Mouse (Mus musculus) left cerebral cortex, adult 8-10 months (tissue): Measurements from ENCODE around the gene Klrd1. TPM values are rescaled to one million over a fixed set of nuclear protein-coding genes. Genes with fewer than 3 reads are reported as not detected.
"Not testable (repeated sequence)": the region's sequence is repeated elsewhere in the genome, so short reads cannot be mapped to it uniquely, and the experiment has no call there.

Experiments
- DNase-seq, 2 experiments: peaks; one replicate each; pipeline ENCODE4 v3.0.0; 2022; ENCODE audit warnings: low spot score in 2 of 2
- total RNA-seq, 4 experiments: library from RNA; stranded (reverse); gene quantifications; 2 replicates each; pipeline ENCODE4 v1.2.4; 2022

Gene Klrd1
- not detected for total RNA-seq

DNA sequence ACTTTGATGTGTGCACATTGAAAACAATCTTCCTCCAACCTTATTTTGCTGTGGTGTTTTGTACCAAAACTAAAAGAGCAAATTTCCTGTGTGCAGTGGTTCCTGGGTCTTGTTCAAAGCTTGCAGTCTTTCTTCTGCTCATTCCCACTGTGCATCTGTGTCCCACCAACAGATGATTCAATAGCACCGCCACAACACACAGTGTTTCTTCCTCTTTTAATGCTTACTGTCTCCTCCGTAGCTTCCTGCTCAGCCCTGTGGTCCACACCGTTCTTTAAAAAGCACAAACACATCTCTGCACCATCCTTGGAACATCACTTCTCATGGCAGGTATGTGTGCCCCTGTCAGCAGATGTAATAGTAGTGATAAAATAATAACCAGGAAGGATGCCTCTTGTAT is at the start of gene Klrd1:
Klrd1 (plus strand) TSS at position 275 of the 400 bp plus-strand sequence.
- DNase-seq = no peak

DNA sequence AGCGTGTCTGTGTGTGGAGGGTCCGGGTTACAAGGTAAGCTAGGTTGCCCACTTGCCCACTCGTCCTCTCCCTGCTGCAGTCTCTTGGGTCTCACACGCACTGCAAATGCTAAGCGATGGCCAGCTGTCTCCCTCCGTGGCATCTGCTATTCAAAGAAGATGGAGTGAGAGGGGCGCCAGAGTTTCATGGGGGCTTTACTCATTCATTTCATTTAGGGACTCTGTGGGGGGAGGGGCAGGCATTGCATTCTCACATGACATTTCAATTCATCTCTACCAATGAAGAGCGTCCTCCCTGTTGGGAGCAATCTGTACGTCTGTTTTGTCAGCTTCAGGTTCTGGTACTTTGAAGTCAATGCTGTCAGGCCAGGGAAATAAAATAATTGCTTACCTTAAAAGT is 49.7 kb upstream of the Klrd1 start:
- DNase-seq = no peak

DNA sequence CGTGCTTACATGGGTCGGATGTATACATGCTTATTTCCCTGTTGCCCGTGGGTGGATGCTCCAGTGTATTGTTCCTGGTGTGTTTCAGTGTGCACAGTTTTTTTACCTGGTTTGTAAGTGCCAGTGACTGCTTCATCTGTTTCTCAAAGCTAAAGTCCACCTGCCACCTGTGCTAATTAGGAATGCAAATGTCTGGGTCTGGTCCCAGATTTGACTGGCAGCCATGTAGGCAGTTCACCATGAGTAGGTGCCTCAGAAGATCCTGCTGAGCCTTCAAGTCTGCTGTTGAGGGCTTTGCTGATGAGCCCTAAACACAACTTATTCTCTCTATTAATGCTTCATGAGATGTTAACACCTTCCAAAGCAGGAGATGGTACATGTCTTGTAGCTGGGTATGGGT is 49.0 kb upstream of the Klrd1 start:
- DNase-seq = no peak

DNA sequence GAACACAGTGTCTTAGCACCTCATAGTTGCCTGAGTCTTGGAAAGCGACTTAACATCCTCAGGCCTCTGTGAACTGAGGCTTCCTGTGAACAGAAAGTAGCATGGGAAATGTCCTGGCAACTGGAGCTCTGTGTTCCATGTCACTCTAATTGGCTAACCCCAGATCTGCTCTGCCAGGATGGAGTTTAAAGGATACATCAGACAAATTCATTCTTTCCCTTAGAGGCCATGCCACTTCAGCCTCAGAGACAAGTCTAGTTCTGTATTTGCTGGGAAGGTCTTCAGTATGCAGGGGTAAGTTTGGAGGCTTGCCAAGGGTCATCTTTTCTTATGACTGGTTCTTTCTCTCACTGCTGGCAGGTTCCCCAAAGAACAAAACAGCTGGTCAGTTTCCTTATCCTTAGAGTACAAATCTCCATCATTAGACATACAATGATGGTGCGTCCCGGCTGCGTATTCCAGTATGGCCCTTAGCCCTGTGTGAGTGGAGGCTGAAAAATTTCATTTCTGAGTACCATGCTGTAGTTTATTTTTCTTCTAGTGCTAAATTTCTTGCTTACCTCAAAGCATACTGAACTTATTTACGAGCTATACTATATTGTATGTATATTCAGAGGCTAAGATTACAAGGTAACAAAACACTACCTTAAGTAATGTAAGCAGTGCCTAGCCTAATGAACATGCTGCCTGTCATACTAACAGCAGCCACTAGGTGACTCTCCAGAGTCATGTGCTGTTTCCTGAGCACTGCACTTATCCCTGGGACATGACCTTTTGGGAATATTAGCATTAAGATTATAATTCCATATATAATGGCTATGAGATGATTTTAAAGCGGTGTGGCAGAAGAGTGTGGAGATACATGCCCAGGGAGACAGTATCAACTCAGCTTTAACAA is 47.6 kb upstream of the Klrd1 start:
- DNase-seq = peak in 1 of 2 experiments; percentile 60

DNA sequence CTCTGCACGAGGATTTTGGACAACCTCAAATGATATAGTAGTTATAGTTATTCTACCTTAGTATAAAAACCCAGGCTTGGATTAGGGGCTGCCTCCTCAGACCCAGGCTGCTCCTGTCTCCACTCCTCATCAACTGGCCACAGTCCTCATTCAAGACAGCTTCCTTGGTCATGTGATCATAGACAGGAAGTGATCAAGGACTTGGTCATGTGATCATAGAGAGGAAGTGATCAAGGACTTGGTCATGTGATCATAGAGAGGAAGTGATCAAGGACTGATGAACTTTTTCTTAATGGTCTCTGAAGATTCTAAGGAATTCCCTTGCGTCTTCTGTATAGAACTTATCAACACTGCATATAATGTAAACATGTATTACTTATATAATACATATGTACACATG is 44.3 kb upstream of the Klrd1 start:
- DNase-seq = no peak

DNA sequence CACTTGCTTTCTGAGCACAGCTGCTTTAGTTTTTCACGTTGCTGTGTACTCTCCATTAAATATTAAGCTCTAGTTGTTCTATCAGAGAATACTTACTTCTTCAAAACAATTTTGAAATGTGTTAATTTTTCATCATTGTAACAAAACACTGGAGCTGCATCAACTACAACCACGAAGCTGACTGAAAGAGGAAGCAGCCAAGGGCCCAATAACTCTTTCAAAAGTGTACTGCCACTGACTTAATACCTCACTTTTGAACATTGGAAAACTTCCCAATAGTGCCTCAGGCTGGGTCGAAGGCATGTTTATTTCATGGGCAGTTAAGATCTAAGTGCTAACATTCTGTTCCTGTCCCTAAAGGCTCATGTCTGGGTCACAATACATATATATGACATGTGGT is 43.6 kb upstream of the Klrd1 start:
- DNase-seq = no peak

DNA sequence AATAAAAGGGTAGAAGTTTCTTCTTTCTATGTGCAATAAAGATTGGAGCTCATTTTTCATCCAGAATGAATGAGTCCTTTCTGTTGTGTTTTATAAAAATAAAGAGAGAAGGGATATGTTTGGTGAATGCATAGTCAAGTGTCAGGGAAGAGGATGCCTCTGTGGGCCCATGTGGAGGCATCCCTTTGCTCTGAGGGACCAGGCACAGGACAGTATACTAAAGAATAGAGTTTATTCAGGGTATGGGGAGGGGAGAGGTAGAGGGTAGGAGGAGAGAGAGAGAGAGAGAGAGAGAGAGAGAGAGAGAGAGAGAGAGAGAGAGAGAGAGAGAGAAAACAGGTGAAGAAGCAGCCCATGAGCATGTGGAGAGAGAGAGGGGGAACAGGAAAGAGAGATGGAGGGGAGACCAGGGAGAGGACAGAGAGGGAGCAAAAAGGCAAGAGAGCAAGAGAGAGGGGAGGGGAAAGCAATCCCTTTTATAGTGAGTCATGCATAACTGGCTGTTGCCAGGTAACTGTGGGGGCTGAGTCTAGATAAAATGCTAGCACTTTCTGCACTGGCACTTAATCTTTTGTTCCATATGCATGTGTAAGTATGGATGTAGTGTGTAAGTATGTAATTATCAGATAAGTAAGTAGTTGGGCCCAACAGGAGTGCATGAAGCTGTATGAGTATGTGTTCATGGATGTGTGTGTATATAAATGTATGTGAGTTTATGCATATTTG is 34.1 kb upstream of the Klrd1 start:
- DNase-seq = no peak

DNA sequence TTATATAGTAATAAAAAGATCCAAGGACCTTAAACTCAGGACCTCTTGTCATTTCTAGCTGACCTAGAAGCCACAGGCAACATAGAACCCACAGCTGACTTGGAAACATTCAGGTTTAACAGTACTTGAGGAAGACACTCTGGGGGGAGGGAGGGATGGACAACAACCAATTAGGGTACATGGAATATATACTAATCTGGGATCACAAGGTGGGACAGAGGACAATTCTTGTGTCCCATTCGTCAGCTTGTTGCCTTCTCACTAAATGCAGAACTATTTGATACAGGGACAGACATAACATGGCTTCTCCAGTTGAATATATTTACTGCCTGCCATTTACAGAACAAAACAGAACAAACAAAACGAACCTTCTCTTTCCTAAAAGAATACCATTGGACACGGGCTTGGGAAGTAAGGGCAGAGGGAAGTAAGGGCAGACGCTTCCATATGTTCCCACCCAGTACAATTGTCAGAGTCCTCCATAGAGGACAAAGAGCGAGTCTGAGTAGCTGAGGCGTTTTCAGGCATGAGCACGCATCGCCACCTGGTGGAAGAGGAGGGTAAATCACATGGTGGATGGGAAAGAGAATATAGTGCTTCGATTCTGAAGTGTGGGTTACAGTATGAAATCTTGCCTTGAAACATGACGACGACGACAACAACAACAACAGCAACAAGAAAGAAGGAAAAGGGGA is 32.5 kb upstream of the Klrd1 start:
- no peak for DNase-seq

DNA sequence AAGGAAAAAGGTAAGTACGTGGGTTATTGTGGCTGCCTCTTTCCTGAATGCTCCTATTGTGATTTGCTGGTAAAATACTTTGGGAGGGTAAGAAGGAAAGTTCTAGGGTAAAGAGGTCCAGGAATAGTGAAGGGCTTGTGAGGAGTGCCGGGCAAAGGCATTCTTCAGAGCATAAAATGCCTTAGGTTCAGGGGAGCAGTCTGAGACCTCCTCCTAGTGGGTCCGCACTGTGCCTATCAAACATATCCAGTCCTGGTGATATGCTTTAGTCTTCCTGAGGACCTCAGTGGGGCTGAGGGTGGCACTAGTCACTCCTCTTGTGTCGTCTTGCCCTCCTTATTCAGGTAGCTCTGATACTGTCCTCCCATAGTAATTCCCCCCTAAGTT is 31.9 kb upstream of the Klrd1 start:
- DNase-seq = no peak

DNA sequence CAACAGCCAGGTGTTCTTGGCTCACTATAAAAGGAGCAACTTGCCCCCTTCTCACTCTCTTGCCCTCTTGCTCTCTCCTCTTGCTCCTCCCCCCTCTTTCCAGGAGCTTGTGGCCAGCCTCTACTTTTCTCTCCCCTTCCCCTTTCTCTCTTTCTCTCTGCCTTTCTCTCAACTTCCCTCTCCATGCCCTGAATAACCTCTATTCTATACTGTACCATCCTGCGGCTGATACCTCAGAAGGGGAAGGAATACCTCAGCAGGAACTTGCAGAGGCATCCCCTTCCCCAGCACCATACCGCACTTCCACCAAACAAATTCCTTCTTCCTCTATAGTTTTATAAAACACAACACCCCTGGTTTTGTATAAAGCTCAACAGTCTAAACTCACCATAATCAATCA is 26.3 kb upstream of the Klrd1 start:
- DNase-seq = no peak

DNA sequence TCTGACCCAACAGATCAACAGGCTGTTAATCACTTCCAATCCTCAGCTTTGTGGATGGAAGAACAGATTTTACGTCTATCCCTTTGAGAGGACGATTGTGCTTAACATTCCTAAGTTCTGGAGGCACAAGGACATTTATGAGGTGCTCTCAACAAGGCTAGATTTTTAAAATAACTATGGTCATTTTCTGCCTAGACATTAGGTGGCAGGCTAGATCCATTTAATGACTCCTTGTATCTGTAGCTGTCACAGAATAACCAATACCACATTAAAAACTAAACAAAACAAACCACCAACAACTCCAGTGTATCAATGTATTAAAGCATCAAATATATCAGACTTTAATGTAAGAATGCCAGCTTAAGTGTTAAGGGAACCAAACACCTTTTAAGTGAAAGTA is 16.3 kb upstream of the Klrd1 start:
- no peak for DNase-seq

DNA sequence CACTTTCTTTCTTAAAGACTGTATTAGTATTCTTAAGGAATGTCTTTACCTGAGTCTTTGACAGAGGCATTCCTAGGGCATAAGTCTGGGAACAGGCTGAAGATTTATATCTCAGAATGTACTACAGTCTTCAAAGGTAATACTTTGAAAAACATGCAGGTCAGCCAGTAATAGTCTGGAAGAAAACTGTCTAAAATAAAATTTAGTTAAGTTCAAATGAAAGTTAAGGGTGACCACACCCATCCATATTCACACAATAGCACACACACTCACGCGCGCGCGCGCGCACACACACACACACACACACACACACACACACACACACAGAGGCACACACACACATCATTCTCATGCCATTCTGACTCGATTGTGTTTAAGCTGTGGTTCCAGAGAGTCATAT is 14.0 kb upstream of the Klrd1 start, which contains the start of gene Klre1:
Klre1 (plus strand) TSS at position 301 of the 400 bp plus-strand sequence.
- no peak for DNase-seq

DNA sequence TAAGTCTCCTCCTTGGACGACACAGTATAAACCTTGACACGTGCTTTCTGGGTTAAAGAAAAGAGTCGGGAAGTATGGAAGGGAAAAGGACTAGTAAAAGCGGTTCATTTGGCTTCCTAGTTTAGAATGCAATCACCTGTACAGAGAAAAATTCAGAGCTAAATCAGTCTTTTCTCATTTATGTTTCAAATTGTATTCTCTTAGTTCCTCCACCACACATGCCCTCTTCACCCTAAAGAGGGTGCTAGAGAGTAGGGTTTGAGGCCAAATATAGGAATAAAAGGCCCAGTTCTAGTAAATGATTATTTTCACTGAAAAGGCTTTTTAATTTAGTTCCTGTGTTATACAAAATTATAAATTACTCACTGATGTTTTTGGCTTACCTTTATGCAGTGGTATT is 10.3 kb upstream of the Klrd1 start:
- no peak for DNase-seq

DNA sequence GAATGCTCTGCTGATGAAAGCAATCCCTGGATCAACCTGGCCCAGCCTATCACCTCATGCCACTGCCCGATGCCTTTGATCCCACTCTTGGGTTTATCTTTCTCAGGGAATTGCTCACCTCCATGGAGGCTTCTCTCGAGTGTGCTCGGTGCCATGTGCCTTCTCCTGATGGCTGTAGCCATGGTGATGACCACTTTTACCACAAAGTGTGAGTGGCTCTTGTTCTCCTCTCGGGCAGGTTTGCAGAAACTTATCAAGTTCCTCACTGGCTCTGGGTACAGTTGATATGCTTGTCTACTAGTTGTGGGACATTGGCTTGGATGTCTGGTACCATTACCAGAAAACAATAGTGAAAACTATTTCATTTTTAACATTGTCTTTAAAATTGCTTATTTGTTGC is 9.7 kb upstream of the Klrd1 start:
- DNase-seq = no peak

DNA sequence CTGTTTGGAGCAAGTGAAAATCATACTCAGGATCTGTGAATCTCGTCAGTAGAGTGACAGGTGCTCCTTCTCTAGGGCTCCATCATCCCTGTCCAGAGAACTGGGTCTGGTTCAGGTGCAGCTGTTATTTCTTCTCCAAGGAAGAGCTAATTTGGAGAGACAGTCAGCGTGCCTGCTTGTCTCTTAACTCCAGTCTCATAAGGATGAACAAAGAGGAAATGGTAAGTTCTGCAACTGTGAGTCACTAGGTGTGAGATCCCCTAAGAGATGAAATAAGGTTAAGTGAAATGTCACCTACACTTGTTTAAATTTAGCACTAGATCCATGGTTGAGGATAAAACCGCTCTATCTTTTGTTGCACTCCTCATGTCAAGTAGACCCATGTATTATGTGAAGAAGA is 8.6 kb upstream of the Klrd1 start:
- DNase-seq = no peak

DNA sequence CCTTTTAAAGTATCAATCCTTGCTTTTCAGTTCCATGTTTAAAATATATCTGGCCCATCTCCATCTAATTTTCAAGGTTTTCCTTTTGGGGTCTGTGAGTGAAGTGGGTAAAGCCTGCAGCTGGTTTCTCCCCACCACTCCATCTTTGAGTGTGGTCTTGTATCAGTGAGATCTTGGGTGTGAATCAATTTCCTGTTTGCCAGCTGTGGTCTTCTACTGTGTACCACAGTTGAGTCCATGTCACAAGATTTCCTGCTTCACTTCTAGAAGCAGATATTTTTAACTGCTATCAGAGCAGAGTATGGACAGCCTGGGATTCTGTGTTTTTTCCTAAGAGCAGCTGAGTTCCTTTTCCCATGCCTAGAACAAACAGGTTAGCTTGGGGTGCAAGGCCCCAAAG is 16.8 kb downstream of the Klrd1 start:
- no peak for DNase-seq

DNA sequence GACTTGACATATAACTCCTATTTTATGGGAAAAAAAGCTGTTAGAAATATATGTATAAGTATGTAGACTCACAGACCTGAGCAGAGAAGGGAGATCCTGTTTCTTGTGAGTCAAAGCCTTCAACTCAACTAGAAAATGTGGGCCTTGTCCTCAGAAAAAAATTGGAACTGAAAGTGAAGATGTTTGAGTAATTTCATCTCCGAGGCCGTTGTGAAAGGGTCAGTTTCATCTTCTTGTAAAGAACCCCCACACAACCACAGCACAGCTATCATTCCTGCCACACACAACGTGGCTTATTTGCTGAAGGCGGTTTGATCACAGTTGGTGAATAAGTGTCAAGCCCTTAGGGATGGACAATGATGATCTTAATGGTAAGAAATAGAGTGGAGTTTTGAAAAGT is 32.2 kb downstream of the Klrd1 start, which contains the start of gene Klrk1:
Klrk1 (minus strand) TSS at position 130 of the 400 bp plus-strand sequence.
- no peak for DNase-seq

DNA sequence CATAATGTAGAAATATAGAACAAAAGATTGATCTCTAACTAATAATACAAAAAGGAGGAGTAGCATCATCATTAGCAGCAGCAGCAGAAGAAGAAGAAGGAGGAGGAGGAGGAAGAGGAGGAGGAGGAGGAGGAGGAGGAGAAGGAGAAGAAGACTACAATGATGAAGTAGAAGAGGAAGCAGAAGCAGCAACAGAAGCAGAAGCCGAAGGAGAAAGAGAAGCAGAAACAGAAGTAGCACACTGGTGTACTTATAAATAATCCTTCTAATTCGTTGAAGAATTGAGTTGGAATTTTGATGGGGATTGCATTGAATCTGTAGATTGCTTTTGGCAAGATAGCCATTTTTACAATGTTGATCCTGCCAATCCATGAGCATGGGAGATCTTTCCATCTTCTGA is 39.5 kb downstream of the Klrd1 start:
- not testable (repeated sequence) for DNase-seq

DNA sequence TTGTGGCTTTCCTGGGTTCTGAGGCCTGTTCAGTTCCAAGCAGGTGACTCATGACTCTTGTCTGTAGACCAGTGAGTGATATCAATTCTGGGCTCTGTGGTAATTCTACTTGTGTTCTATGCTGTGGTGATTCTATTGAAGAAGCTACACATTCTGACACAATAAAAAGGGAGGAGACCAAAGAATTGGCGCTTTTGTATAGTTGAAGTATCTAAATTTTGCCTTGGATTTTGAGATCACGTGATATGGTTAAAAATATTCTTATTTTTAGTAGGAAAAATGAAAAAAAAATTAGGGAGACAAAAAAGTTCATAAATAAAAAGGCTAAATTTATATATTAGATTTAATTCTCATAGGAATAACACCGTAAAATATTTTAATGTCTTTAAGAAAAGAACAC is 51.7 kb downstream of the Klrd1 start, which contains the start of gene Klrc3:
Klrc3 (minus strand) TSS at position 101 of the 400 bp plus-strand sequence.
- not testable (repeated sequence) for DNase-seq

DNA sequence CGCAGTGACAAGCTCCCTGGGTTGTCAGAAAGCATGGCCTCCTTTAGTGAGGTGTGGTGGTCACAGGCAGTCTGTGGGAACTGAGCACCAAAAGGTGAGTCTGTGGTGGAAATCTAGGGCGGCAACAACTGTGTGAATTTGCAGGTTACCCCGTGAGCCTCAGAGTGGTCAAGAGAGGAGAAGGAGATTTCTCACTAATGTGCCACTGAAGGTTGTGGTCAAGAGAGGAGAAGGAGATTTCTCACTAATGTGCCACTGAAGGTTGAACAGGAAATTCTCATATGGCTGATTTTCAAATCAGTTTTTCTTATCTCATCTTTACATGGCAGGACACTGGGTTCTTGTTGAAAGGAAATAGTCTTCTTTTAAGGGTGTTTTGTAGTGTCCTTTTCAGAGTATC is 52.5 kb downstream of the Klrd1 start:
- DNase-seq = not testable (repeated sequence)
